Mouse (Mus musculus) ES-Bruce4 (cell line): Measurements from ENCODE around the gene BC053393. TPM values are rescaled to one million over a fixed set of nuclear protein-coding genes. Genes with fewer than 3 reads are reported as not detected.
"Not testable (repeated sequence)": the region's sequence is repeated elsewhere in the genome, so short reads cannot be mapped to it uniquely, and the experiment has no call there.

Experiments used
- H3K27ac ChIP-seq: 2 replicates; pipeline ENCODE4 v1.5.1; 2012; ENCODE audit warnings: low read length, inconsistent platforms; ENCODE audit not compliant: insufficient read depth
- H3K27me3 ChIP-seq: 2 replicates; pipeline ENCODE4 v1.6.1; 2012; ENCODE audit warnings: mild to moderate bottlenecking, low read length, inconsistent platforms; ENCODE audit not compliant: control insufficient read depth, poor library complexity, insufficient read depth, severe bottlenecking
- H3K36me3 ChIP-seq: 2 replicates; pipeline ENCODE4 v1.6.1; 2012; ENCODE audit warnings: inconsistent platforms, mild to moderate bottlenecking, low read length, moderate library complexity; ENCODE audit not compliant: control insufficient read depth, poor library complexity, insufficient read depth, severe bottlenecking
- H3K4me1 ChIP-seq: one replicate; pipeline ENCODE4 v1.8.1; 2011; ENCODE audit warnings: low read length; ENCODE audit not compliant: control insufficient read depth, insufficient read depth
- H3K4me3 ChIP-seq: 2 replicates; pipeline ENCODE4 v1.5.1; 2011; ENCODE audit warnings: low read depth, mild to moderate bottlenecking, low read length
- H3K9ac ChIP-seq: 2 replicates; pipeline ENCODE4 v1.6.1; 2012; ENCODE audit warnings: low read depth, mild to moderate bottlenecking, inconsistent platforms; ENCODE audit not compliant: poor library complexity, severe bottlenecking
- H3K9me3 ChIP-seq: replicated peaks from 2 replicates; pipeline ENCODE4 v1.6.1; 2012; ENCODE audit warnings: mild to moderate bottlenecking, low read length, inconsistent platforms; ENCODE audit not compliant: control insufficient read depth, poor library complexity, insufficient read depth, severe bottlenecking
- CTCF ChIP-seq: IDR thresholded peaks from one replicate; pipeline ENCODE4 v1.8.1; 2011; ENCODE audit warnings: low read depth, low read length
- EP300 ChIP-seq: IDR thresholded peaks from 2 replicates; pipeline ENCODE4 v1.6.1; 2011; ENCODE audit warnings: low read depth, low read length; ENCODE audit not compliant: insufficient read depth
- POLR2A ChIP-seq: IDR thresholded peaks from one replicate; pipeline ENCODE4 v1.8.1; 2011; ENCODE audit warnings: low read length; ENCODE audit not compliant: insufficient read depth
- polyA plus RNA-seq: library from polyadenylated mRNA; stranded (reverse); fragments of >200 nt; gene quantifications from 2 replicates; pipeline ENCODE4 v1.2.4, GENCODE M21; 2011; ENCODE audit warnings: low read depth; ENCODE audit not compliant: missing spikeins, insufficient read depth, insufficient read length

Gene BC053393
- polyA plus RNA-seq, 1 experiment = not detected

- TF ChIP-seq CTCF (no peak), EP300 (no peak), POLR2A (no peak)
- Histone ChIP-seq H3K27me3 (no peaks in the 10 kb centered on the region), H3K27ac (no peak within 1 kb of the TSS), H3K36me3 (no peaks in the 10 kb centered on the region), H3K9me3 (no peaks in the 10 kb centered on the region), H3K4me3 (no peak within 1 kb of the TSS), H3K9ac (no peak within 1 kb of the TSS), H3K4me1 (no peaks in the 10 kb centered on the region)
These were observed 58.0 kb downstream of the BC053393 start, which contains the start of gene Dppa1 for GRCm38 (mm10) chr11:46629211-46629795. Dppa1 (minus strand) TSS chr11:46629261.

- no peak overlapping the region for H3K27ac ChIP-seq
These were observed 60.3 kb downstream of the BC053393 start for GRCm38 (mm10) chr11:46631635-46632034.

GRCm38 (mm10) chr11:46635516-46635915 is 64.2 kb downstream of the BC053393 start:
- not testable (repeated sequence) for H3K27ac ChIP-seq, H3K4me1 ChIP-seq, H3K4me3 ChIP-seq, H3K27me3 ChIP-seq, H3K36me3 ChIP-seq, H3K9ac ChIP-seq, H3K9me3 ChIP-seq

More at GRCm38 (mm10) chr11:46631635-46632034, 60.3 kb downstream of the BC053393 start:
- Histone ChIP-seq H3K4me3 (no peak overlapping the region), H3K9me3 (no peaks in the 10 kb centered on the region), H3K9ac (no peak overlapping the region), H3K36me3 (no peaks in the 10 kb centered on the region), H3K4me1 (no peaks in the 10 kb centered on the region), H3K27me3 (no peaks in the 10 kb centered on the region)
- TF ChIP-seq EP300 (no peak), CTCF (peak; percentile 41)

- Histone ChIP-seq H3K27me3 (no peaks in the 10 kb centered on the region), H3K36me3 (no peaks in the 10 kb centered on the region), H3K9me3 (no peaks in the 10 kb centered on the region), H3K4me3 (no peak overlapping the region), H3K4me1 (no peaks in the 10 kb centered on the region), H3K9ac (no peak overlapping the region), H3K27ac (no peak overlapping the region)
- TF ChIP-seq EP300 = no peak
- no peak for TF ChIP-seq CTCF
- no peak for TF ChIP-seq POLR2A
These were observed 65.2 kb downstream of the BC053393 start for GRCm38 (mm10) chr11:46636568-46636967.

Other genes with a start within 250 kb of the BC053393 start
- not detected in 2 replicates for gene Itk, start 182.0 kb upstream of the BC053393 start, polyA plus RNA-seq
- not detected in 2 replicates for gene Fam71b, start 175.0 kb upstream of the BC053393 start, polyA plus RNA-seq
- gene Med7, start 134.6 kb upstream of the BC053393 start, polyA plus RNA-seq = 48.6 and 57.4 TPM in 2 replicates
- 0.26 TPM in 1 of 2 replicates, not detected in the other for gene Havcr2, start 116.6 kb upstream of the BC053393 start, polyA plus RNA-seq
- gene Gm12169, start 47.3 kb upstream of the BC053393 start, polyA plus RNA-seq = not detected in 2 replicates
- gene Dppa1, start 57.7 kb downstream of the BC053393 start, polyA plus RNA-seq = not detected in 2 replicates
- gene Timd2, start 135.5 kb downstream of the BC053393 start, polyA plus RNA-seq = not detected in 2 replicates
- not detected in 2 replicates for gene Havcr1, start 163.5 kb downstream of the BC053393 start, polyA plus RNA-seq
- not detected in 2 replicates for gene Timd4, start 239.3 kb downstream of the BC053393 start, polyA plus RNA-seq